Mouse (Mus musculus) neutrophil, adult 5-6 weeks (primary cell): ENCODE data around the gene Glra2. TPM values are rescaled to one million over a fixed set of nuclear protein-coding genes. Genes with fewer than 3 reads are reported as not detected.
"Not testable (repeated sequence)": the region's sequence is repeated elsewhere in the genome, so short reads cannot be mapped to it uniquely, and the experiment has no call there.

ENCODE experiments used
- ATAC-seq: fragments of 151-379, 151-347 bp; 2 replicates; pipeline ENCODE4 v1.8.0; 2017; ENCODE audit warnings: mild to moderate bottlenecking, moderate TSS enrichment; ENCODE audit not compliant: insufficient number of reproducible peaks, poor library complexity, low FRiP score, severe bottlenecking; ENCODE audit errors: extremely low read depth
- total RNA-seq: library from RNA; stranded (forward); fragments of 200-1000 nt; gene quantifications from 2 replicates; pipeline ENCODE4 v1.2.3, GENCODE M21; 2017

Glra2 gene
- not detected in 2 replicates for total RNA-seq

DNA sequence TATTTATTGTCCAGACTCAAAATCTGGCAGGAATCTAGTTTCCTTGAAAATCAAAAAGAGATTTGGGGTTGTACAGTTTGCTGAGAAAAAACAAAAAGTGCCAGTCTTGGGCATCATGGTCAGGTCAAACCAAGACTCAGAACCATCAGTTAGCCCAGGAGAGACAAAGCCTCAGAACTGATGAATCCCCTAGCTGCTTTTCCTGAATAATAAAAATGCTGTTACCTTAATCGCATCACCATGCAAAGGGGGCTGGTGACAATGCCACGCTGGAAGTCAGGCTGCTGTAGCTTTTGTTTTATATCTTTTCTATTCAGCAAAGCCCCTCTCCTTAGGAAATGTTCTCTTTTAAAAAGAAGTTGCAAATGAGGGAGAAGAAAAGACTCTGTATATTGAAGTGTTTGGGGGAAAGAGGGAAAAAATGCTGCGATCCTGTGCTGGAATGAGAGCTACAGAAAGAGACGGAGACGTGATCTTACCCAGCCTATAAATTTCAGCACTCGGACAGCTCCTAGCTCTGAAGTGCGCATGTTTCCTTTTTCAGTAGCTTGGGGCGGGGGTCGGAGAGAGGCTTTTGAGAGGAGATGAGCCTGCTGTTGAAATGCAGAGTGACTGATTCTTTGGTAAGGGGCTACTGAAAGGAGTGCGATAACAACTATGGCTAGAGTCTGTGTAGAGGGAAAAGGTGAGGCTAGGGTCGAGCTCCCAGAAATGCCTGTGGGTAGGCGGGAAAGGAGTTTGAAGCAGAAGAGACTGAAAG lies at the start of gene Glra2:
Gene Glra2 (minus strand): TSS at position 455 of the 760 bp plus-strand sequence.
- no peak for ATAC-seq

DNA sequence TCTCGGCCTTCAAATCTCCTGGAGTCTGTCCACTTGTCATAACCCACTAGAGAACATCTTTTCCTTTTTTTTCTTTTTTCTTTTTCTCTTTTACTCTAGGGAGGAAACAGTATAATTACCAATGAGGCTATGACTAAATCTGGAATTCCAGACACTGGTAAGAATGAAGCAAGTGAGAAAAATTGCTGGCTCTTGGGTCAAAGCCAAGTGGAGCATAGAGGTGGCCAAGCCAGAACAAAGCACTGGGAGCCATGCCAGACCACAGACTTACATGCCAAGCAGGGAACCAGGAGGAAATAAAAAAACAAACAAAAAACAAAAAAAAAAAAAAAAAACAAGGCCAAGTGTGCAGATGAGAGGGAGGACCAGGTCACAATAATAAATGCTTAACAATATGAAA lies 35.6 kb upstream of the Glra2 start:
- no peak for ATAC-seq

DNA sequence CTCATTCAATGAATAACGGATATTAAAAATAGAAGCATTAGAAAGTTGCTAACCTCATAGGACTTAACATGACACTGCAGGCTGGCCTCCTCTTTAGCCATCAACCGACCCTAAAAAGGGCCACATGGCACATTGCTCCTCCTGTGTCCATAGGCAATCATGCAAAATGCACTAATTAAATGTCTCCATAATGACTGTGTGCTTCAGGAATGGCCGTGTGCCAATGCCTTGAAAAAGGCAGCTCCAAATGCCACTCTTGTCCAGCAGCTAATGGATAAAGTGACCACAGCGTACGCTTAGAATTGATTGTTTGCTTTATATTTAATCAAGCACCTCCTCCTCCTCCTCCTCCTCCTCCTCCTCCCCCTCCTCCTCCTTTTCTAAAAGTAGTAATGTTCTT lies 17.4 kb upstream of the Glra2 start:
- ATAC-seq = no peak

DNA sequence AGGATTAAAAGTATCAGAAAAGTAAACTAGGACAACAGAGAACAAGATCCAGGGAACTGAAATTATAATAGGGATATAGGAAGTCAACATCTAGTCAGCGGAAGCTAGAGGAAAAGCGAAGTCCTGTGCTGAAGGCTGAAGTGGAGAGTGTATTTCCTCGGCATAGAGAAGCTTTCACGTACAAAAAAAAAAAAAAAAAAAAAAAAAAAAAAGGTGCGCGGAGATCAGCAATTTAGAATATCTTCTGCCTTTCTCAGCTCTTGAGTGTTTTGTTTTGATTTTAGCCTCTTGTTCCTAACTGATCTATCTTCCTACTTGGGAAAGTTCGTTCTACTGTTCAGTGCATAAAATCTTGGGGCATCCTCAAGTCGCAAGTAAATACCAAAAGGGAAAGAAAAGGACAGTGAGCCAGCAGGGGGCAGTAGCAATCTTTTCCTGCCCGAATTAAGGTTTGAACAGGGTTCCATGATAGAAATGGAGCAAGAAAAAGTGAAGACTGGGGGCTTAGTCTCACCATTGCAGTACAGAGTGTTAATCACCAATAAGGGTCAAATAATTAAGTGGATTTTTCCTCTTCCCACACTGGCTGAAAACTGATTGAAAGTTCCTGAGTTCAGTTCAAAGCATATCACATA lies 623 bp upstream of the Glra2 start:
- no peak for ATAC-seq

DNA sequence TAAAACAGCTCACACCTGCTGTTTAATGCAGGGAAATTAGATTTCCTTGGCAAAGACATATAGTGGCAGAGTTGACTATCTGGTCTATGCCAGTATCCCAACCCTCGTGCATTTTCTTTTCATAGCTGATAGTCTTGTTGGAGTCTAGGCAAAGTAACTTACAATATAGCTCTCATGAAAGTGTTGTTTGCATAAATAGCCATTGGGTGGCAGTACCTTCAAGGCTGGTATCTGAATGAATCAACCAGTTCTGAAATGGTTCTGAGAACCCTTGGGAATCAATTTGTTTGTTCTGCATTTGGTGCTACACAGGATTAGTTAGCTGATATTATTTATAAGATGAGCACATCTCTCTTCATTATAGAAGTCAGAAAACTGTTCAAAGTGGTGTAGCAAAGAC lies 133.6 kb downstream of the Glra2 start:
- no peak for ATAC-seq

DNA sequence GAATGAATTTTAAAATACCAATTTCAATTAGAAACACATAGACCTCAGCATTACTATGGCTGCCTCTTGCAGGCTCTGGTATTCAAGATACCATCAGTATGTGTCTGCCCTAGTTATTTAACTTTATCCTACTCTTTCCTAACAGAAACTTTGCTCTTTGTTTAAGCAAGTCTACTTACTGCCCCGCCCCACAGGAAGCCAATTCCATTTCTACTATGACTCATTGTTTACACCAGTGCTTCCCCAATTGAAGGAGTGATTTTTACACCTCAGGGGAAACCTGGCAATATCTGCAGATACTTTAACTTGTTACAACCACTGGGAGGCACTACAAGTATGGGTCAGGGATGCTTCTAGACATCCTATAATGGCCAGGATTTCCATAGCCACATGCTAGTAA lies 136.0 kb downstream of the Glra2 start:
- no peak for ATAC-seq

DNA sequence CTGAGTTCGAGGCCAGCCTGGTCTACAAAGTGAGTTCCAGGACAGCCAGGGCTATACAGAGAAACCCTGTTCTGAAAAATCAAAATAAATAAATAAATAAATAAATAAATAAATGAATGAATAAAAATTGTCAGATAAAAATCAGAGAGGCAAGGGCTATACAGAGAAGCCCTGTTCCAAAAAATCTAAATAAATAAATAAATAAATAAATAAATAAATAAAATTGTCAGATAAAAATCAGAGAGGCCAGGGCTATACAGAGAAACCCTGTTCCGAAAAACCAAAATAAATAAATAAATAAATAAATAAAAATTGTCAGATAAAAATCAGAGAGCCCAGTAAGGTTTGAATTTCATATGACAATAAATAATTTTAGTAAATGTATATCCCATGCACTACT lies 144.2 kb downstream of the Glra2 start:
- not testable (repeated sequence) for ATAC-seq

DNA sequence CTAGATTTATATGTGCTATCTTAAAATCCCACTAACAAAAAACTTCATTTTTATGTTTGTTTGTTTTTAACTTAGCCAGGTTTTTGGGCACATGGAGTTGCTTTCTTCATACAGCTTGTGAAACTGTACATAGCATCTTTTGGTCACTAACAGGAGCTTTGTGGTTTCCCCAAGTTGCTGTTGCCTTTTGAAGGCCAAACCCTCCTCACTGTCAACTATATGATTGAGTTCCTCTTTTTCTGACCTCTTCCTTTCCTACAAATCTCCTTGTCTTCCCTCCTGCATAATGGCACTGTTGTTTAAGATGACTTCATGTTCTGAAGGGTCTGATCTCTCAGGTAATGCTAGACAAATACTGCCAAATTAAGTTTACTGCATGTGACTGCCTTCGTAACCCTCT lies 170.6 kb downstream of the Glra2 start:
- no peak for ATAC-seq

DNA sequence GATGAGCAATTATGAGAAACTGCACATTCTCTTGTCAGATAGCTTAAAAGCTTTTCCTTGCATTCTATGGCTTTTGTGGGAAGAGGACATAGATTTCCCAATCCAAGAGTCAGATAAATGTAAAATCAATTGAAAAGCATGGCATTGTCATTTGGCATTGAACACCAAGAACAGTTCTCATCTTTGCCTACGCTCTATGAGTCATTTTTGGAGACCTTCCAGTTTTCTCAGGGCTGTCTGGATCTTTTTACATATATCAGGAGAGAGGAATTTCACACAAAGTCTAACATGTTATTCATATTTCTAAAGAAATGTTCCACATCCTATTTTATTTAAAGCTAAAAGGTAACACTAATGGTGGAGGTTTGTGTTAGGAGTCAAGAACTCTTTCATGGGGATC lies 223.0 kb downstream of the Glra2 start:
- no peak for ATAC-seq
